In the genomic region with DNA sequence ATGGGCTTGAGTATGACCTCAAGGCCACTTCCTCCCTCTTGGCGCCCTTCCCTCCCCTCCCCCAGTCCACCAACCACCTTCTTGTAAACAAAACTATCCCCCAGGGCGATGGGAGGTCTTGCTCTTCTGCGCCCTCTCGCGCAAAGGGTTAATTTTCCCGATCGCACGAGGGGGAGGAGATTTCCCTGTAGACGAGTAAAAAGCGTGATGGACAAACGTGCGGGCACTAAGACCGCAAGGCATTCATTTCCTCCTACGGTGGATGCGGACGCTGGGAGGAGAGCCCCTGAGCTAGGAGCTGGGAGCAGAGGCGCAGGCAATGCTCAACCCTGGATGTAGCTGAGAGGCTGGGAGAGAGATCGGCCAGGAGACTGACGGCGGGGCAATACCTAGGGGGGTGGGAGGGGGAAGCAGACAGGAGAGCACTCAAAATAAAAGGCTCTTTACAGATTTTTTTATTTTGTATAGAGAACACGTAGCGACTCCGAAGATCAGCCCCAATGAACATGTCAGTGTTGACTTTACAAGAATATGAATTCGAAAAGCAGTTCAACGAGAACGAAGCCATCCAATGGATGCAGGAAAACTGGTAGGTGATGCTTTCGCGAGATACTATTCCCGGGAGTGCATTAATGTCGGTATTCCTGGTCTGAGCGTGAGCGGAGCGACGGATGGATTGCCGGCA, we compare ENCODE assay signal across 8 mouse cellular contexts. TPM values are rescaled to one million over a fixed set of nuclear protein-coding genes. Genes with fewer than 3 reads are reported as not detected.
DNase-seq lines count a peak whose midpoint lies in the region; ATAC-seq and TF ChIP-seq lines count a peak whose summit lies in the region.

A gene (plus strand): TSS at position 176 of the 685 bp plus-strand sequence.

- peak within 1 kb of the TSS; percentile 52 for H3K27ac ChIP-seq in bone marrow macrophage, adult 2 months (ENCODE audit: insufficient read depth, low read depth, low read length)
- peak within 1 kb of the TSS; percentile 100 for H3K27ac ChIP-seq in forebrain, embryonic 10.5 days
- H3K27ac ChIP-seq in neural tube, embryonic 15.5 days (replicated peaks), result peak within 1 kb of the TSS; percentile 97
- H3K27ac ChIP-seq in thymus, adult 2 months (ENCODE audit: control insufficient read depth, insufficient read depth, low read length), result peak within 1 kb of the TSS; percentile 61; the same call in 1 of the 2 replicates

- intact Hi-C loops in heart, postnatal 10 days (cut with DNase I), result loop anchor here (5.0 to 10.0 kb wide), 4 partner anchors 105 to 302 kb away; a partner anchor contains a TSS

- peak; percentile 1 for ATAC-seq in CD4-positive, CD25-positive, alpha-beta regulatory T cell, adult 4 months
- ATAC-seq in neural tube, embryonic 15.5 days (ENCODE audit: low FRiP score), result peak; percentile 74

- H3K9me3 ChIP-seq in forebrain, embryonic 10.5 days, result no peaks in the 10 kb centered on the region
- no peaks in the 10 kb centered on the region for H3K9me3 ChIP-seq in neural tube, embryonic 15.5 days (replicated peaks)

- peak within 1 kb of the TSS; percentile 82 for H3K4me3 ChIP-seq in bone marrow macrophage, adult 2 months (ENCODE audit: insufficient read depth, low read length)
- H3K4me3 ChIP-seq in forebrain, embryonic 10.5 days, result peak within 1 kb of the TSS; percentile 89
- H3K4me3 ChIP-seq in neural tube, embryonic 15.5 days (replicated peaks), result peak within 1 kb of the TSS; percentile 61
- H3K4me3 ChIP-seq in thymus, adult 2 months (ENCODE audit: control insufficient read depth, insufficient read depth, low read length), result peak within 1 kb of the TSS; percentile 99

- peak; percentile 90 for DNase-seq in forebrain, embryonic 10.5 days (ENCODE audit: extremely low spot score, low spot score)
- DNase-seq in heart, postnatal 10 days, result peak; percentile 56 to 59
- no peak for DNase-seq in large intestine, adult 2 months (ENCODE audit: low read depth, low spot score)
- DNase-seq in lung, adult 18-20 months, result peak; percentile 38 to 55
- peak; percentile 57 for DNase-seq in thymus, adult 2 months

- TF ChIP-seq CTCF in bone marrow macrophage, adult 2 months (IDR thresholded peaks at IDR 0.05; ENCODE audit: low read depth, low read length), result no peak
- no peak for TF ChIP-seq CTCF in thymus, adult 2 months (IDR thresholded peaks at IDR 0.05; ENCODE audit: borderline replicate concordance, control insufficient read depth, extremely low read depth, insufficient read depth, low read length, poor library complexity)

- under 1% methylated on average over 35 of the region's 35 CpGs for WGBS in forebrain, embryonic 10.5 days
- under 1% methylated on average over 35 of the region's 35 CpGs for WGBS in large intestine, adult 2 months
- WGBS in neural tube, embryonic 15.5 days, result under 1% methylated on average over 34 of the region's 35 CpGs
- WGBS in thymus, adult 2 months, result under 1% methylated on average over 35 of the region's 35 CpGs

- H3K4me1 ChIP-seq in bone marrow macrophage, adult 2 months (ENCODE audit: control insufficient read depth, insufficient read depth, low read length), result peaks cover 14% of the 10 kb centered on the region
- peaks cover 42% of the 10 kb centered on the region for H3K4me1 ChIP-seq in forebrain, embryonic 10.5 days
- peaks cover 29% of the 10 kb centered on the region for H3K4me1 ChIP-seq in neural tube, embryonic 15.5 days
- peaks cover 10% of the 10 kb centered on the region for H3K4me1 ChIP-seq in thymus, adult 2 months (replicated peaks; ENCODE audit: control insufficient read depth, insufficient read depth, low read length)

- peak within 1 kb of the TSS; percentile 71 for H3K4me2 ChIP-seq in neural tube, embryonic 15.5 days

- peak within 1 kb of the TSS; percentile 96 for H3K9ac ChIP-seq in neural tube, embryonic 15.5 days (replicated peaks)

- no peaks in the 10 kb centered on the region for H3K36me3 ChIP-seq in forebrain, embryonic 10.5 days (replicated peaks)
- H3K36me3 ChIP-seq in neural tube, embryonic 15.5 days, result no peaks in the 10 kb centered on the region
- no peaks in the 10 kb centered on the region for H3K36me3 ChIP-seq in thymus, adult 2 months (ENCODE audit: control insufficient read depth, insufficient read depth, low read length)

- H3K27me3 ChIP-seq in forebrain, embryonic 10.5 days (ENCODE audit: poor library complexity, severe bottlenecking), result no peaks in the 10 kb centered on the region
- H3K27me3 ChIP-seq in neural tube, embryonic 15.5 days (replicated peaks), result no peaks in the 10 kb centered on the region
- no peaks in the 10 kb centered on the region for H3K27me3 ChIP-seq in thymus, adult 2 months (ENCODE audit: control insufficient read depth, insufficient read depth, low read length)

- no peak for TF ChIP-seq POLR2A in bone marrow macrophage, adult 2 months (IDR thresholded peaks at IDR 0.05; ENCODE audit: borderline replicate concordance, low read depth, low read length)
- no peak for TF ChIP-seq POLR2A in thymus, adult 2 months (IDR thresholded peaks at IDR 0.05; ENCODE audit: control insufficient read depth, extremely low read depth, insufficient read depth, low read length, poor library complexity)

RNA-seq across cellular contexts. Expression of the gene that starts here (rescaled TPM):
- 10 to 100 TPM; 14.3 to 14.6 TPM for polyA plus RNA-seq in CD4-positive, CD25-positive, alpha-beta regulatory T cell, adult 4 months (2017; shearing (Covaris generic))
- 1.6 and 2.3 TPM in 2 replicates for polyA plus RNA-seq in bone marrow macrophage, adult 2 months (2012; ENCODE audit: insufficient read depth, insufficient read length, missing spikeins)
- polyA plus RNA-seq in forebrain, embryonic 10.5 days (2016; fragmentation: Nextera tagmentation; extraction: Ambion mirVana), result 46.9 and 48.2 TPM in 2 replicates
- 1 to 10 TPM; 3.3 to 8.1 TPM for total RNA-seq in heart, postnatal 10 days (2021)
- 28.4 and 76.8 TPM in 2 replicates for polyA plus RNA-seq in large intestine, adult 2 months (2012; rRNA removed)
- 41.6 and 43.7 TPM in 2 replicates for polyA plus RNA-seq in neural tube, embryonic 15.5 days (2015; fragmentation: Nextera tagmentation; extraction: Ambion mirVana)
- polyA plus RNA-seq in thymus, adult 2 months (2012; rRNA removed), result 24.8 and 40.2 TPM in 2 replicates
